8 mouse cellular contexts compared by ENCODE assay signal in genomic region chr6:83866423-83866822, GRCm38 (mm10). TPM values are rescaled to one million over a fixed set of nuclear protein-coding genes. Genes with fewer than 3 reads are reported as not detected.
DNase-seq lines count a peak whose midpoint lies in the region; ATAC-seq and TF ChIP-seq lines count a peak whose summit lies in the region.

No protein-coding gene starts in this region.

- no peak overlapping the region for H3K9ac ChIP-seq in liver, embryonic 11.5 days (ENCODE audit: low read depth, low read length)
- H3K9ac ChIP-seq in intestine, embryonic 14.5 days (ENCODE audit: low read length), result no peak overlapping the region

- no peaks in the 10 kb centered on the region for H3K27me3 ChIP-seq in liver, embryonic 11.5 days (replicated peaks; ENCODE audit: control insufficient read depth, insufficient read depth, low read length)
- peaks cover 30% of the 10 kb centered on the region for H3K27me3 ChIP-seq in forebrain, embryonic 10.5 days (ENCODE audit: poor library complexity, severe bottlenecking)
- no peaks in the 10 kb centered on the region for H3K27me3 ChIP-seq in intestine, embryonic 14.5 days (replicated peaks; ENCODE audit: control insufficient read depth, insufficient read depth, low read length)
- H3K27me3 ChIP-seq in myocyte (ENCODE audit: control insufficient read depth, insufficient read depth, insufficient read length), result peaks cover 13% of the 10 kb centered on the region

- H3K9me3 ChIP-seq in liver, embryonic 11.5 days (ENCODE audit: control insufficient read depth, low read length), result no peaks in the 10 kb centered on the region
- H3K9me3 ChIP-seq in forebrain, embryonic 10.5 days, result no peaks in the 10 kb centered on the region
- H3K9me3 ChIP-seq in intestine, embryonic 14.5 days (ENCODE audit: control insufficient read depth, low read length), result no peaks in the 10 kb centered on the region

- no peak overlapping the region for H3ac ChIP-seq in myocyte (ENCODE audit: control insufficient read depth, insufficient read length)

- no peaks in the 10 kb centered on the region for H3K79me2 ChIP-seq in myocyte (ENCODE audit: control insufficient read depth, insufficient read depth)

- peaks cover 5% of the 10 kb centered on the region for H3K4me1 ChIP-seq in liver, embryonic 11.5 days (replicated peaks; ENCODE audit: control insufficient read depth, insufficient read depth, low read length)
- peaks cover 20% of the 10 kb centered on the region for H3K4me1 ChIP-seq in forebrain, embryonic 10.5 days
- H3K4me1 ChIP-seq in intestine, embryonic 14.5 days (replicated peaks; ENCODE audit: control insufficient read depth, insufficient read depth, low read length), result 0 out of 2 replicates have a peak, but pooled peaks cover 5% of the 10 kb centered on the region

- no peak for DNase-seq in liver, embryonic 11.5 days (ENCODE audit: low spot score)
- DNase-seq in liver, result no peak
- DNase-seq in forebrain, embryonic 10.5 days (ENCODE audit: extremely low spot score, low spot score), result no peak
- DNase-seq in intestine, embryonic 14.5 days (ENCODE audit: low spot score), result peak; percentile 53
- DNase-seq in urinary bladder, adult 18-20 months (ENCODE audit: low spot score in 2 of 2), result no peak
- DNase-seq in left cerebral cortex, adult 9 months (ENCODE audit: low spot score in 2 of 2), result no peak
- no peak for DNase-seq in yolk sac, embryonic 10.5 days (ENCODE audit: low spot score)

- no peaks in the 10 kb centered on the region for H3K36me3 ChIP-seq in liver, embryonic 11.5 days (ENCODE audit: control insufficient read depth, insufficient read depth, low read length)
- no peaks in the 10 kb centered on the region for H3K36me3 ChIP-seq in forebrain, embryonic 10.5 days (replicated peaks)
- no peaks in the 10 kb centered on the region for H3K36me3 ChIP-seq in intestine, embryonic 14.5 days (ENCODE audit: control insufficient read depth, insufficient read depth, low read length)
- no peaks in the 10 kb centered on the region for H3K36me3 ChIP-seq in myocyte (ENCODE audit: control insufficient read depth, insufficient read depth)

- peak overlapping the region; percentile 99 for H3K4me2 ChIP-seq in liver, embryonic 11.5 days
- peak overlapping the region; percentile 99 for H3K4me2 ChIP-seq in intestine, embryonic 14.5 days (ENCODE audit: low read length)
- peak overlapping the region; percentile 99 for H3K4me2 ChIP-seq in myocyte (ENCODE audit: low read depth)

- 37% methylated on average over 4 of the region's 4 CpGs for WGBS in liver, embryonic 11.5 days
- WGBS in forebrain, embryonic 10.5 days, result 37% methylated on average over 4 of the region's 4 CpGs
- 35% methylated on average over 4 of the region's 4 CpGs for WGBS in intestine, embryonic 14.5 days

- TF ChIP-seq POLR2A in myocyte (IDR thresholded peaks at IDR 0.05; ENCODE audit: insufficient read length, low read depth), result no peak

- ATAC-seq in liver, embryonic 11.5 days (replicated peaks; ENCODE audit: low FRiP score), result no peak
- ATAC-seq in intestine, embryonic 14.5 days (replicated peaks; ENCODE audit: low FRiP score, low TSS enrichment, low read depth), result peak; percentile 9; the same call in 1 of the 2 replicates

- H3K4me3 ChIP-seq in liver, embryonic 11.5 days (ENCODE audit: low read depth, low read length), result peak overlapping the region; percentile 68; the same call in 1 of the 2 replicates
- peak overlapping the region; percentile 75; the same call in 1 of the 2 replicates for H3K4me3 ChIP-seq in forebrain, embryonic 10.5 days
- H3K4me3 ChIP-seq in intestine, embryonic 14.5 days (ENCODE audit: low read depth, low read length), result peak overlapping the region; percentile 57; the same call in 1 of the 2 replicates
- no peak overlapping the region for H3K4me3 ChIP-seq in myocyte

- H3K27ac ChIP-seq in liver, embryonic 11.5 days (ENCODE audit: low read depth, low read length), result no peak overlapping the region
- H3K27ac ChIP-seq in forebrain, embryonic 10.5 days, result peak overlapping the region; percentile 82
- no peak overlapping the region for H3K27ac ChIP-seq in intestine, embryonic 14.5 days (ENCODE audit: low read depth)

TF ChIP-seq in myocyte, 11 proteins besides CTCF, POLR2A, EP300 and RAD21:
- TF ChIP-seq REST (IDR thresholded peaks at IDR 0.05; ENCODE audit: insufficient read depth, insufficient read length), result no peak
- no peak for TF ChIP-seq USF1 (IDR thresholded peaks at IDR 0.05; ENCODE audit: low read depth)
- no peak for TF ChIP-seq MYOD1 (IDR thresholded peaks at IDR 0.05; ENCODE audit: control insufficient read depth in 1 of 3, insufficient read length in 2 of 3, low read depth in 2 of 3)
- TF ChIP-seq TCF3 (IDR thresholded peaks at IDR 0.05; ENCODE audit: insufficient read length, low read depth), result no peak
- no peak for TF ChIP-seq TCF12 (IDR thresholded peaks at IDR 0.05; ENCODE audit: insufficient read depth, poor library complexity, severe bottlenecking)
- no peak for TF ChIP-seq MYOG (IDR thresholded peaks at IDR 0.05; ENCODE audit: control insufficient read depth in 1 of 3, insufficient read depth in 1 of 3, insufficient read length in 2 of 3, low read depth in 2 of 3)
- TF ChIP-seq SRF (IDR thresholded peaks at IDR 0.05; ENCODE audit: control insufficient read depth, insufficient read length, low read depth), result no peak
- TF ChIP-seq POLR2AphosphoS2 (IDR thresholded peaks at IDR 0.05; ENCODE audit: insufficient read length, low read depth), result no peak
- no peak for TF ChIP-seq E2F4 (IDR thresholded peaks at IDR 0.05; ENCODE audit: insufficient read depth)
- TF ChIP-seq CEBPB (IDR thresholded peaks at IDR 0.05; ENCODE audit: insufficient read depth, poor library complexity, severe bottlenecking), result no peak
- no peak for TF ChIP-seq MAX (IDR thresholded peaks at IDR 0.05; ENCODE audit: low read depth)

RNA-seq across cellular contexts. Expression of gene Zfp638, which starts 0.5 kb away (rescaled TPM):
- 53.1 and 54.9 TPM in 2 replicates for polyA plus RNA-seq in liver, embryonic 11.5 days (2014; fragmentation: Nextera tagmentation; extraction: Ambion mirVana)
- 69.9 and 74.9 TPM in 2 replicates for polyA plus RNA-seq in forebrain, embryonic 10.5 days (2016; fragmentation: Nextera tagmentation; extraction: Ambion mirVana)
- 65.0 and 66.8 TPM in 2 replicates for polyA plus RNA-seq in intestine, embryonic 14.5 days (2014; fragmentation: Nextera tagmentation; extraction: Ambion mirVana)
- polyA plus RNA-seq in myocyte (2012; fragmentation: generic; extraction: Trizol), result 6.0 TPM

RNA-seq across cellular contexts. Expression of gene Paip2b, which starts 34.9 kb away (rescaled TPM):
- polyA plus RNA-seq in liver, embryonic 11.5 days (2014; fragmentation: Nextera tagmentation; extraction: Ambion mirVana), result 8.4 and 9.2 TPM in 2 replicates
- 21.3 and 22.7 TPM in 2 replicates for polyA plus RNA-seq in forebrain, embryonic 10.5 days (2016; fragmentation: Nextera tagmentation; extraction: Ambion mirVana)
- 16.8 and 17.8 TPM in 2 replicates for polyA plus RNA-seq in intestine, embryonic 14.5 days (2014; fragmentation: Nextera tagmentation; extraction: Ambion mirVana)
- 14.4 TPM for polyA plus RNA-seq in myocyte (2012; fragmentation: generic; extraction: Trizol)
